Mouse (Mus musculus): ENCODE results near the gene Sec61a2.
A peak's percentile ranks its signal among the peaks of the same experiment; 100 is the strongest.

Gene Sec61a2

GRCm38 (mm10) chr2:5877446-5877845, 17.8 kb downstream of the Sec61a2 start:
- DNase-seq: no peak

DNA sequence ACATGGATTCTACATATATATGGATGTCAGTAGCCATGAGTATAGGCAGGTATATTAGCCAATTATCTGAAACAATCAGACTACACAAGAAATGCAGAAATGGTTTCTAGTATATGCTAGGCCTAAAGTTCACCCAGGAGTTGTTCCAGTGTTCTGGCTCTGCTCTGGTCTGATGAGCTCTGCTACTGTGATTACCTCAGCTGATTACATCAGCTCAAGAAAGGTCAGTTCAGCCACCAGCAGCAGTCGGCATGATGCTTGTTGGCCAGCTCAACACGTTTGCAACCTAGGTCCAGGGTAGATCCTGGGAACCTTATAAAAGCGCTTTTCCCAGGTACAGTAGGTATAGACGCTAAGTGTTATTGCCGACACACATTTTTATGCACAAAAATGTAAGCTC, 25.5 kb downstream of the Sec61a2 start:
- no peak for DNase-seq

GRCm38 (mm10) chr2:5867681-5868080, 27.6 kb downstream of the Sec61a2 start:
- DNase-seq: no peak

DNA sequence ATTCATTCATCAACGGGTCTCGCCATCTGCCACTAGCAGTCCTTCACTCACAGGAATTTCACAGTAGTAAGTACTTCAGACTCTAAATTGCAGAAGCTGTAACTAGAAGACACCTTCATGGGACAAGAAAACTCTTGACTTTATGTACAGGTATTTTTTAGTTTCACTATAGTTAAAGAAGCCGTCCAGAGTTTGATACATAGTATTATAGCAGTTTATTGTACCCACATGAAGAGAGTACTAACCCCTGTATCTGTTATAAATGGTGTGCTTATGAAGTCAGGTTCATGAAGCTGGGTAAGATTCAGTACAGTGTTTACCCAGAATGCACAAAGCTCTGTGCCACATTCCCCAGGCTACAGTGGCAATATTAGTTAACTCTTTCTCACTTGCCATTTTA, 32.4 kb downstream of the Sec61a2 start, which contains the start of gene Gm13199:
Gene Gm13199 (minus strand): TSS at position 101 of the 400 bp plus-strand sequence.
- DNase-seq: no peak

DNA sequence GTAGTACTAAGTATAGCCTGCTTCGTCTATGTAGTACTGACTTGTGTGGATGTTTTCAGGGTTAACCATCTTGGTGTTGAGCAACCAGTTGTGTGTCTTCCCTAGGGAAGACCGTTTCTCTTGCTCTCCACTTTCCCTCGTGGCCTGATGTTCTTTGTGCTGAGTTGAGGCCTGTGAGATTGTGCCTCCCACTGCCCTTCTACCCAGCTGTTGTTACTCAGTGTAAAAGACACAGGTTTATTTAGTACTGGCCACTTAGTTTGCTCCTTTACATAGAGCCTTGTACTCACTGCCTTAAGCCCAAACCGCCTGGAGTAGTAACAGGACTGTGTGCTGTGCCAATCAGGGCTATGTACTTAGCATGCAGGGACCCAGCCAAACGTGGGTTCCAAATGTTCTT, 43.4 kb downstream of the Sec61a2 start:
- DNase-seq: no peak

- no peak for DNase-seq
Measured at GRCm38 (mm10) chr2:5851116-5851515, 44.1 kb downstream of the Sec61a2 start.

- DNase-seq: no peak
Measured at GRCm38 (mm10) chr2:5845826-5846225, 49.4 kb downstream of the Sec61a2 start.

GRCm38 (mm10) chr2:5844873-5845631, 50.2 kb downstream of the Sec61a2 start, which contains the start of the genes Nudt5 and Cdc123:
Gene Nudt5 (plus strand): TSS chr2:5845019.
Gene Cdc123 (minus strand): TSS chr2:5845164.
- DNase-seq: peak; percentile 93

- no peak for DNase-seq
Measured at GRCm38 (mm10) chr2:5844181-5844872, 50.9 kb downstream of the Sec61a2 start.

- DNase-seq: no peak
Measured at GRCm38 (mm10) chr2:5840815-5841214, 54.4 kb downstream of the Sec61a2 start.

DNA sequence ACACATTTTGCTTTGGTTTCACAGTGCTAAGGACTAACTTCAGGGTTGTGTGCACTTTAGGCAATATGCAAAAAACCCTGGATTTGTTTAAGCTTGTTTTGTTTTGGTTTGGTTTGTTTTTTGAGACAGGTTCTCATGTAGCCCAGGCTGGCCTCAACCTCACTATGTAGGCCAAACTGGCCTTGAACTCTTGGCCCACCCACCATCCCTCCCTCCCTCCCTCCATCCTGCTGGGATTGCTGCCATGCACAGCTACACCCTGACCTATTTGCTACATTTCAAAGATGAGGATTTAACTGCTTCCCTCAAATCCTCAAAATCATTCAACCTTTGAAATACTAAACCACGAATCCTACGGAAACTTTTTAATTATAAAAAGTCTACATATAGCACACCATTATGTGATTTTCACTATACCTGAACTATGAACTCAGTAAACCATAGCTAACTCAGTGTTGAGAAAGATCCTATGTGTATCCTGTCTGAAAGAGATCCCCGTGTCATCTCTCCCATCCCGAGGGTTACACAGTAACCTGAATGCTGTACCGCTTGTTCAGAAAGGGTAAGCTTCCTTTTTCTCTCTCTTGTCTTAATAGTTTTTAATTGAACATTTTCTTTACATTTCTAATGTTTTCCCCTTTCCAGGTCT, 69.8 kb downstream of the Sec61a2 start:
- DNase-seq: no peak

DNA sequence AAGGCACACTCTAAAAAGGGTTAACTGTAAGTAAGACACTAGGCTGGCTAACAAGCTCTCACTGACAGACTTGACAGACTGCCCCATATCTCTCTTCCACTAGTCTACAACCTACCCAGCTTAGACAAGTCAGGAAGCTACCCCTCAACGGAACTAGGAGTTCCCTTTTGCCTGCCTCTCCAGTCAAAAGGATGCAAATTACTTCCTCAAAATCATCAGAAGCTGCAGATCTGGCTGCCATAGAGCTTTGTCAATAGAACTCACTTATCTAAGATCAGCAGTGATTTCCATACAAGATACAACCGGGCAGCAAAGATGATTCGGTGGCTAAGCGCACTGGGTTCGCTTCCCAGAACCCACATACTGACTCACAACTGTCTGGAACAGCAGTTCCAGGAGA, 70.5 kb downstream of the Sec61a2 start:
- no peak for DNase-seq

DNA sequence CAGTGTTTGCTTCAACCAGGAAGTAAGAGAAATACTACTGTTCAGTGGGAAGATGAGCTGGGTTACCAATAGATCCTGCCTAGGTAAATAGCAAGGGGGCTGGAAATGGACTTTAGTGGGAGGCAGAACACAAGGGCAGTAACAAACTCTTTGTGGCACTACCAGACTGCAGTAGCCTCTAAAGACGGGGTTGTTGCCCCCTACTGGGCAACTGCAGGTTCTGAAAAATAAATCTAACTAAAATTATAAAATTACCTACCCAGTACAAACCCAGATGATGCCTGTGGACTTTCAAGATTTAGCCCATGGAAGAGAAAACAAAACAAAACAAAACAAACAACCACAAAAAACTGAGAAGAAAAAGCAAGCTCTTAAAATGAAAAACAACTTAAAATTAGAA, 71.0 kb downstream of the Sec61a2 start:
- no peak for DNase-seq

DNA sequence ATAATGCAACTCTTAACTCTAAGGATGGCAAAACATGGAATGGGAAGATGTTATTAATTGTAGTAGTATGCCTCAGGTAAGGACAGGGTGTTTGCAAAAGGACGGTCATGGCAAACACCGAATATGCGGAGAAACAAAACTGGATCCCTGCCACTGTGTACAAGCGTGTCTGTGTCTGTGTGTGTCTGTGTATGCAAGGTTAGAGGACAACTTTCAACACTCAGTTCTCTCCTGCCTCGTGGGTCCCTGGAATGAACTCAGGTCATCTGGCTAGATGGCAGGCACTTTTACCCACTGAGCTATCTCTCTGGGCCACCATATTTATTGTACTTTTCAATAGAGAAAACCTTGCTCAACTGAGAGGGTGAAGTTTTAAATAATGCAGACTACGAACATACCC, 72.8 kb downstream of the Sec61a2 start:
- DNase-seq: no peak

GRCm38 (mm10) chr2:5821264-5821663, 74.0 kb downstream of the Sec61a2 start:
- DNase-seq: no peak

All from kidney, adult 18-20 months (tissue).